17 mouse cellular contexts compared by ENCODE assay signal in the genomic region with DNA sequence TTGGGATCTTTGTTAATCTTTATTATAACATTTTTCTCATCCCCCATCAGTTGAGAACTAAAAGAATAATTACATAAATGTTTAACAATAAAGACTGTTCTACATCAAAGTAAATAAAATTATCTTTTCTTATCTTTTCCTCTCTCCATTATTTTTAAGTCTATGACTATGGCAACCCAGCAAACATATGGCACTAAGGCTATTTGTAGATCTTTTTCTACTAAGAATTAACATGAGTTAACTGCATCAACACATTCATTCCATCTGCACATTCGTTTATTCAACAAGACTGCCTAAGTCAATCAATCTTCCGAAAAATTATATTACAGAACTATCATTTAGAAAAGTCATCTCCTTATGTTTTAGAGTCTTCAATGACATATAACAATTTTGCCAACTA.
"Had no signal": no experiment of that assay in that cellular context is flagged by ENCODE, and none has a peak within 500 bp of the region (broad histone marks: within the 10 kb centered on the region; RNA-seq: fewer than 3 reads in every experiment).

No protein-coding gene starts in this region.

- H3K9me3 ChIP-seq: neural tube, embryonic 12.5 days; neural tube, embryonic 13.5 days; neural tube, embryonic 15.5 days; stomach, embryonic 15.5 days had no signal

- H3K4me3 ChIP-seq: neural tube, embryonic 12.5 days; neural tube, embryonic 13.5 days; neural tube, embryonic 15.5 days; stomach, embryonic 15.5 days had no signal

- H3K27me3 ChIP-seq: neural tube, embryonic 12.5 days; neural tube, embryonic 13.5 days; neural tube, embryonic 15.5 days; stomach, embryonic 15.5 days had no signal

- H3K27ac ChIP-seq: neural tube, embryonic 12.5 days; neural tube, embryonic 13.5 days; neural tube, embryonic 15.5 days; stomach, embryonic 15.5 days; stomach, postnatal 0 days had no signal

- H3K36me3 ChIP-seq: neural tube, embryonic 12.5 days; neural tube, embryonic 13.5 days; neural tube, embryonic 15.5 days; stomach, embryonic 15.5 days had no signal

- H3K4me1 ChIP-seq: neural tube, embryonic 12.5 days; neural tube, embryonic 13.5 days; neural tube, embryonic 15.5 days; stomach, embryonic 15.5 days had no signal

- DNase-seq: retina, postnatal 1 day; right cerebral cortex, adult 18-20 months; right cerebral cortex, postnatal 14 days; right cerebral cortex, postnatal 25 days; right cerebral cortex, postnatal 4 days; spleen, adult 18-20 months; thymus, adult 18-20 months; thymus, adult 2 months; thymus, postnatal 14 days; thymus, postnatal 25 days; thymus, postnatal 36 days; thymus, postnatal 4 days had no signal
